Mouse (Mus musculus) kidney, embryonic 14.5 days (tissue): ENCODE measurements at regions not wholly inside any gene's neighbourhood (a gene's known extent, or its start where the extent isn't known, plus 50 kb on each side); places are given as distances from the start of the nearest gene placed in this dataset.
A peak's percentile ranks its signal among the peaks of the same experiment; 100 is the strongest.

Experiments used
- ATAC-seq: fragments of 200-750 bp; cut with Nextera tagmentation; 2 replicates; pipeline ENCODE4 v1.8.0; 2017; ENCODE audit warnings: moderate number of reproducible peaks, mild to moderate bottlenecking, moderate TSS enrichment, moderate library complexity; ENCODE audit not compliant: low FRiP score, low TSS enrichment
- H3K27ac ChIP-seq: fragments of 300-500 bp; sonication (generic); 2 replicates; pipeline ENCODE4 v1.5.1; 2014; ENCODE audit warnings: low read depth, mild to moderate bottlenecking, low read length, moderate library complexity, mixed read lengths
- H3K27me3 ChIP-seq: fragments of 300-500 bp; sonication (generic); 2 replicates; pipeline ENCODE4 v1.6.1; 2014; ENCODE audit warnings: mild to moderate bottlenecking, low read length; ENCODE audit not compliant: control insufficient read depth, insufficient read depth
- H3K36me3 ChIP-seq: fragments of 300-500 bp; sonication (generic); 2 replicates; pipeline ENCODE4 v1.6.1; 2014; ENCODE audit warnings: low read length, mixed read lengths; ENCODE audit not compliant: control insufficient read depth, insufficient read depth
- H3K4me1 ChIP-seq: fragments of 300-500 bp; sonication (generic); 2 replicates; pipeline ENCODE4 v1.6.1; 2014; ENCODE audit warnings: low read length, mixed read lengths; ENCODE audit not compliant: control insufficient read depth, insufficient read depth
- H3K4me2 ChIP-seq: fragments of 300-500 bp; sonication (generic); replicated peaks from 2 replicates; pipeline ENCODE4 v1.6.1; 2014; ENCODE audit warnings: low read depth, mild to moderate bottlenecking, low read length
- H3K4me3 ChIP-seq: fragments of 300-500 bp; sonication (generic); 2 replicates; pipeline ENCODE4 v1.5.1; 2014; ENCODE audit warnings: mild to moderate bottlenecking, low read length
- H3K9ac ChIP-seq: fragments of 300-500 bp; sonication (generic); 2 replicates; pipeline ENCODE4 v1.6.1; 2014; ENCODE audit warnings: low read depth, mild to moderate bottlenecking, low read length, moderate library complexity
- H3K9me3 ChIP-seq: fragments of 300-500 bp; sonication (generic); 2 replicates; pipeline ENCODE4 v1.6.1; 2016; ENCODE audit warnings: low read length; ENCODE audit not compliant: control insufficient read depth
- WGBS: fragments of 180-500 bp; shearing (Covaris S2); extraction: QIAGEN DNeasy Blood & Tissue Kit; methylation state at CpG from one replicate; pipeline ENCODE4 v1.1.7; 2014; 5-methylcytosine and 5-hydroxymethylcytosine counted together

DNA sequence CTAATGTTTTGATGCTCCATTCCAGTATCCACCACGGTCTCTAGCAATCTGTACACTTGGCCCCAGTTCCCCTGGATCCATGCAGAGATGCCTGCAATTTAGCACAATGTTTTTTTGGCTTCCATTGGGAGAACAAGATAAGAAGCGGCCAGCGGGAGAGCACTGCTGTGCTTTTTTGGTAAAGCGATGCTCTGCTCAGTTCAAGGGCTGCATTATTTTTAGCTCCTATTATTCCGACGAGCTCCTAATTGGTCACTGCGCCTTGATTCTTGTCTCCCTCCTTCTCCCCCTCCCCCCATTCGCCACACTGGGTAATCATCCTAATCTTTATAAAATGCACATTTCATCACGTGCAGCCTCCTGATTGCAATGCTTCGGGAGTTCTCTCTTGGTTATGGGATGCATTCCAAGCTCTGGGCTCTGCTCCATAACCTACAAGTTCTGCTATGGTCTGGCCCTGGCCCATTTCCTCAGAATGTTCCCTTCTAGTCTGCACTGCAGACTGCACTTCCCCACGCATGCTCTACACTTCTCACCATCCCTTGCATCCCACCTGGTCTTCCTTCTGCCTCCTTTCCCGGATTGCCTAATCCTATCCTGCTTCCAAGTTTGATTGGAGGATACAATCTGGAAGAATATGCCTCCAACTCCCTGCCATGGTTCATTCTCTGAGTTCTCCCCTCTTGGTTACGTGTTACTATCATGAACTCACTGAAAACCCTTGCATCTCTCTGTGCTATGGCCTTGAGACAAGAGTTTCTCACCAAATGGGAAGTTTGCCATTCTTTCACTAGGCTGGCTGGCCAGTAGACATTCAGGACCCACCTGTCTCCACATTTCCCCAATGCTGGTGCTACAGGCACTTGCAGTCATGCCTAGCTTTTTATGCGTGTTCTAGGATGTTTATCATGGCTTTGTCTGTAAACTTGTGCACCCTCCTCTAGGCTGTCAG, 467.8 kb upstream of the Auts2 start:
- no peak for ATAC-seq
- Histone ChIP-seq H3K9ac (no peak overlapping the region), H3K9me3 (no peaks in the 10 kb centered on the region), H3K4me1 (no peaks in the 10 kb centered on the region), H3K4me2 (no peak overlapping the region), H3K27ac (no peak overlapping the region), H3K4me3 (no peak overlapping the region), H3K36me3 (no peaks in the 10 kb centered on the region), H3K27me3 (no peaks in the 10 kb centered on the region)
- WGBS, result 86% methylated on average over 14 of the region's 14 CpGs

GRCm38 (mm10) chr5:132982866-132983265, 439.7 kb upstream of the Auts2 start:
- Histone ChIP-seq H3K4me1 (no peaks in the 10 kb centered on the region), H3K27ac (no peak overlapping the region), H3K27me3 (no peaks in the 10 kb centered on the region), H3K4me2 (no peak overlapping the region), H3K36me3 (no peaks in the 10 kb centered on the region), H3K9ac (no peak overlapping the region), H3K9me3 (no peaks in the 10 kb centered on the region), H3K4me3 (no peak overlapping the region)
- ATAC-seq, result peak; percentile 43; the same call in 1 of the 2 replicates
- WGBS, result 68% methylated on average over 7 of the region's 7 CpGs

- no peaks in the 10 kb centered on the region for H3K36me3 ChIP-seq
- H3K27ac ChIP-seq, result no peak overlapping the region
- no peak overlapping the region for H3K9ac ChIP-seq
- H3K4me1 ChIP-seq, result no peaks in the 10 kb centered on the region
- no peaks in the 10 kb centered on the region for H3K27me3 ChIP-seq
- 84% methylated on average over 5 of the region's 5 CpGs for WGBS
- no peak overlapping the region for H3K4me3 ChIP-seq
- no peak for ATAC-seq
- H3K4me2 ChIP-seq, result no peak overlapping the region
- no peaks in the 10 kb centered on the region for H3K9me3 ChIP-seq
These were observed 435.9 kb upstream of the Auts2 start for GRCm38 (mm10) chr5:132979013-132979412.

DNA sequence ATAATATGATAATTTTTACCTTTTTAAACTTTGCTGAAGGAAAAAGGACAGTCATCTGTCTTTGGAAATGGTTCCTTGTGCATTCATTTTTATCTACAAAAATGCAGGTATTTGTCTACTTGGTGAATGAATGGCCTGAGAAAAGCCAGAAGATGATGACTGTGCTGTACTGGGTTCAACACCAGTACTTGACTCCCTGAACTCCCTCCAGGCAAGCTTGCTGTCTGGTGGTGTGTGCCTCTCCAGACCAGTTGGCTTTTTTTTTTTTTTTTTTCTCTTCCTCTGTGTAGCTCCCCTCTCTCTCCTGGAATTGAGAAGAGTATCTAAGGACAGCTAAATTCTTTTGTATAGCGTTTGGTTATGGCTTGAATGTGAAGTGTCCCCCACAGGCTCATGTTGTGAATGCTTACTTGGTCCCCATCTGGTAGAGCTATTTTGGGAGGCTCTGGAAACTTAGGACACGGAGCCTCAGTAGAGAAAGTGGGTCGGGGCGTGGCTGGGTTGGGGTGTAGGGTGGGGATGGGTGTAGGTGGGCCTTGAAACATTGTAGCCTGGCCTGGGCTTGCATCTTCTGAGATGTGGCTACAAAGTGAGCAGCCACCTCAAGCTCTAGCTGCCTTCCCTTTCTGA, 432.3 kb upstream of the Auts2 start:
- Histone ChIP-seq H3K36me3 (no peaks in the 10 kb centered on the region), H3K9ac (no peak overlapping the region), H3K27me3 (no peaks in the 10 kb centered on the region), H3K4me3 (no peak overlapping the region), H3K27ac (no peak overlapping the region), H3K4me2 (no peak overlapping the region), H3K4me1 (no peaks in the 10 kb centered on the region), H3K9me3 (no peaks in the 10 kb centered on the region)
- ATAC-seq, result no peak
- WGBS, result 78% methylated on average over 4 of the region's 4 CpGs

DNA sequence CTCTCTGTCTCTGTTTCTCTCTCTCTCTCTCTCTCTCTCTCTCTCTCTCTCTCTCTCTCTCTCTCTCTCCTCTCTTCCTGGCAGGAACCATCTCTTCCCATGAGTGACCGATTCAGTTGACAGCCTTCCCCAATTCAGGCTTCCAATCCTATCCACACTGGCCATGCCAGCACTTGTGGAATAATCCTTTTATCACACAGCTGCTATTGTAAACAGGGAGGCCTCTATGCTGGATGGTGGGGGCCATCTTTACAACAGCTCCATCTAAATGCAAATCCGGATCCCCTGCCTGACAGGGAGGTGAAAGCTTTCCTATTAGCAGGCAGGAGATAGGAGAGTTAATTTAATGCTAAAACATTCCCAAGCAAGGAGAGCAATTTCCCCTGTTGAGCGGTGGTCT, 431.7 kb upstream of the Auts2 start:
- no peaks in the 10 kb centered on the region for H3K4me1 ChIP-seq
- no peak overlapping the region for H3K27ac ChIP-seq
- no peak overlapping the region for H3K9ac ChIP-seq
- H3K4me2 ChIP-seq, result no peak overlapping the region
- no peak for ATAC-seq
- no peaks in the 10 kb centered on the region for H3K9me3 ChIP-seq
- H3K4me3 ChIP-seq, result no peak overlapping the region
- no peaks in the 10 kb centered on the region for H3K36me3 ChIP-seq
- no peaks in the 10 kb centered on the region for H3K27me3 ChIP-seq
- 29% methylated on average over 3 of the region's 3 CpGs for WGBS

- H3K4me2 ChIP-seq, result no peak overlapping the region
- H3K9me3 ChIP-seq, result no peaks in the 10 kb centered on the region
- WGBS, result 85% methylated on average over 7 of the region's 7 CpGs
- H3K27me3 ChIP-seq, result no peaks in the 10 kb centered on the region
- H3K4me3 ChIP-seq, result no peak overlapping the region
- no peak for ATAC-seq
- no peak overlapping the region for H3K9ac ChIP-seq
- no peaks in the 10 kb centered on the region for H3K36me3 ChIP-seq
- H3K27ac ChIP-seq, result no peak overlapping the region
- H3K4me1 ChIP-seq, result no peaks in the 10 kb centered on the region
These were observed 427.9 kb upstream of the Auts2 start for GRCm38 (mm10) chr5:132971046-132971445.

- Histone ChIP-seq H3K9ac (no peak overlapping the region), H3K27me3 (no peaks in the 10 kb centered on the region), H3K9me3 (no peaks in the 10 kb centered on the region), H3K27ac (no peak overlapping the region), H3K4me1 (no peaks in the 10 kb centered on the region), H3K36me3 (no peaks in the 10 kb centered on the region), H3K4me3 (no peak overlapping the region), H3K4me2 (no peak overlapping the region)
- ATAC-seq, result no peak
- WGBS, result 67% methylated on average over 5 of the region's 5 CpGs
These were observed 426.2 kb upstream of the Auts2 start for GRCm38 (mm10) chr5:132969376-132969775.

- no peak for ATAC-seq
- H3K4me3 ChIP-seq, result no peak overlapping the region
- WGBS, result 89% methylated on average over 1 of the region's 1 CpGs
These were observed 416.8 kb upstream of the Auts2 start for GRCm38 (mm10) chr5:132959901-132960300.

GRCm38 (mm10) chr5:132956184-132956583, 413.0 kb upstream of the Auts2 start:
- WGBS, result 31% methylated on average over 5 of the region's 5 CpGs
- peak; percentile 62 for ATAC-seq

More at GRCm38 (mm10) chr5:132959901-132960300, 416.8 kb upstream of the Auts2 start:
- Histone ChIP-seq H3K4me1 (no peaks in the 10 kb centered on the region), H3K36me3 (no peaks in the 10 kb centered on the region), H3K9ac (no peak overlapping the region), H3K27ac (no peak overlapping the region), H3K4me2 (no peak overlapping the region), H3K27me3 (no peaks in the 10 kb centered on the region), H3K9me3 (no peaks in the 10 kb centered on the region)

More at GRCm38 (mm10) chr5:132956184-132956583, 413.0 kb upstream of the Auts2 start:
- Histone ChIP-seq H3K9ac (no peak overlapping the region), H3K27ac (no peak overlapping the region), H3K36me3 (no peaks in the 10 kb centered on the region), H3K4me1 (no peaks in the 10 kb centered on the region), H3K27me3 (no peaks in the 10 kb centered on the region), H3K4me2 (no peak overlapping the region), H3K4me3 (no peak overlapping the region), H3K9me3 (no peaks in the 10 kb centered on the region)
